Mouse (Mus musculus) cerebellum, adult 9-10 months (tissue): ENCODE measurements at regions not wholly inside any gene's neighbourhood (a gene's known extent, or its start where the extent isn't known, plus 50 kb on each side); places are given as distances from the start of the nearest gene placed in this dataset.

ENCODE experiments used
- DNase-seq: peaks from one replicate; pipeline ENCODE4 v3.0.0; 2022

DNA sequence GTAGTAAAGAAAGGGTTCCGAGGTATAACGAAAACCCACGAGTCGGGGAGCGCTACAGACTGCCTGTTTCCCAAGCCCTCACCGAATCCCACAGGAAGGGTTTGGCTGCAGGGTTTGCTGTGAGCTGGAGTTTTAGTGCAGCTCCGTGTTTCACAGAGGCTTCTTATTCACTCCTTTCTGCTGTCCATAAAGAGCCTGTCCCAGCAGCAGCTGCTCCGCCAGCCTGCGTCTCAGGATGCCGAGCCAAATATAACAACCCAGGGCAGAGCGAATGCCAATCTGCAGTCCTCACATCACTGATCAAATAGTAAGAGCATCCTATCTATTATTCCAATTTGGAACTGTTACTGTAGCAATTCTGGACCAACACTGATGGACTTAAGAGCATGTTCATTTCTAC lies 110.7 kb upstream of the Mpp6 start:
- no peak for DNase-seq

DNA sequence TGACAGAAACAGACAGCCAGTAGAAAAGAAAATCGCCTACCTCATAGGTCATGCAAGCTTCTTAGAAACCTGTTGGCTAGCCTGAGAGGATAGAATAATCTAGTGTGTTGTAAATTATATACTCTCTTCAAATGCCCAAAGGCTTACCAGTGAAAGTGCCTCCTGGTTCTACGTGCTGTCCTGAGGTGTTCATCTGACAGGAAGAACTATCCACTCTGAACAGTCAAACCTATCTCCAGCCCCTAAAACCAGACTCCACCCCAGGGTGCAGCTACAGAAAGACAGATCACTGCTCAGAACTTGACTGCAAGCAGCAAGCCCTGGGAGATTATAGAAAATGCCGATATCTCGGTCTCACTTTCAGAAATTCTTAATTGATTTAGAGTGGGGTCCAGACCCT lies 102.0 kb upstream of the Mpp6 start:
- DNase-seq = no peak

DNA sequence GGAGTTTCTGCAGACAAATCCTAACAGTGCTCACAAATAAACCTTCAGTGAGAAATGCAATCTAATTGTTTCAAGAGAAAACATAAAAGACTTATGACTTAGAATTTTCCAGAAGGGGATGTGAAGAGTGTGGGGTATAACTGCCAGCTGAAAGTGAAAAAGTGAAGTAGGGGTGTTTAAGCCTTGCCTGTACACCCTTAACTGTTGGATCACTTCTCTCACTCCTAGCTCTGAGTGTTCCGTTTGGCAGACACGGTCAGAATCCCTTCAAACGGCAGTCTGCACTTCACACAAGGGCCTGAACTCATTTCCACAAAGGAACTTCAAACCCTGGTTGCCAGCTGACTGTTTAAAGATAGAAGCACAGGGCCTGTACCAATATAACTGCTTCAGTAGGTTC lies 101.2 kb upstream of the Mpp6 start:
- no peak for DNase-seq

DNA sequence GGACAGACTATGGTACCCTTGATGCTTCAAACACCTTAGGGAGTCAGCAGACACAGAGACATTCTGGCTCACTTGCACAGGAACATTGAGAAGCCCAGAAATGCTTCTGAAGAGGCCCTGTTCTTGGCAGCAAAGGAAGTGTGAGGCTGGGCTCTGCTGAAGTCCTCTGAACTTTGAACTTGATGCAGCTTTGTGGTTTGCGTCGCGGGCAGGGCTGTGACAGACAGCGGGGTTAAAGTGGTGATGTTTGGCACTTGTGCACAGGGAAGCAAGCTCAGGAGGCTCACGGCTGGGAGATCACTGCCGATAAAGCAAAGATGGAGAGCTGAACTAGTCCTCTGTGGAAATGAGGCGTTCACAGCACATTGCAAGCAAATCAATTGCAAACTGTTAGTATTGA lies 100.7 kb upstream of the Mpp6 start:
- DNase-seq = no peak

DNA sequence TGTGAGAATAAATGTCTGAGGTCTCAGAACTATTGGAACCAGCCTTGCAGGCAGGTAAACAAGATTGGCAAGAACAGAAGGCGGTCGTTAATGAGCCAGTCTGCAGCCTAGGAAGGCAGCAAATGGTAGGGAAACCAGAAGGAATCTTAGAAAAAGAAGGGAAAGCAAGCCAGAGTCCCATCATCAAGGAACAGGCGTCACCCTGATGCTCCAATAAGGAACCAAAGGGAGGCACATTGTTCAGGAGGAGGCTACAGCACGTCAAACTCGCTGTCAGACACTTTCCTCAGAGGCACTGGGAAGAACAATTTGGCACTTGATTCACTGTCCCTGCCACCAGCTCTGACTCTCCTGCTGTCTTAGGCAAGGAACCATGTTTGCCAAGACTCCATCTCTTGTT lies 100.2 kb upstream of the Mpp6 start:
- no peak for DNase-seq

DNA sequence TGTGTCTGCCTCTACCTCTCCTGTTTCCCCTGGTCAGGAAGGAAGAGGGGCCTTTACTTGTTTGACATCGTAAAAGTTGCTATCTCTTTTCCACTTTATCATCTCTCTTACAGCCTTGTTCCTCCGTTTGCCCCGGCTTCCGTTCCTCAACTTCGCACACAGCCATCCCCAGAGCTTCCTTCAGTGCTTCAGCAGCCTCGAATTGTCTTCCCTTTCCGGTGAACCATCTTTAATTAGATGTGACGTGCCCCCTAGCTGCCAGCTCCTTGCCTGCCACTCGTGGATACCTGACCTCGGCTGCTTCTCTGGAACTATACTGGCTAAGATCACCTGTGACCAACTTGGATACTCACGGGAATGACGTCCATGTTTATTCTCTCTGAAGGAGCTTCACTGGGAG lies 99.0 kb upstream of the Mpp6 start:
- DNase-seq = no peak

DNA sequence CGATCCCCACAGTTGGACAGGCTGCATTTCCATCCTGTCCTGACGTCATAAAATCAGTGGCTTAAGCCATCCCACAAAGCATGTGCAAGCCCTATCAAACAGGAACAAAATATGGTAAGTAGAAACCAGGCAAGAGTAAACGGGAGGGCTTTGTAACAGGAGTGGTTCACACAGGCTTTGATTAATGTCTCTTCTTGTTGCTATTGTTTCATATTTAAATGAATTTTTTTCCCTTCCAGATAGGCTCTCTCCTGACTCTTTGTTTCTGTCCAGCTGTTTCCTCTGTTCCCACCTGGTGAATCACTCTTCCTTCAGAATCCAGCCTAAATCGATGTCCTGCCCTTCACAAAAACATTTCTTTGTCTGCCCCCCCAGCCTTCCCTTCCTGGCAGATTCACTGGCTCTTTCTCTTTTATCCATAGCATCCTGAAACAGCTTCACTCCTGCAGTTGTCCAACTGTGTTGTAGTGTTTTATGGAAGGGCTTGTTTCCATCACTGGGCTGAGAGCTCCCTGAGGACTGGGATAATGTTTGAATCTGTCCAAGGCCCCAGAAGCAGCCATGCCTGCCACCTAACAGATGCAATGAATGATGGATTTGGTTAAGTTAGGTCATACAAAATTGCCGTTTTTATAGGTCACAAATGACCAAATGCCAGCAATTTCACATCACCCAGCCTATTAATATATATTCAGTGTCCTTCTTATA lies 98.1 kb upstream of the Mpp6 start:
- DNase-seq = no peak

DNA sequence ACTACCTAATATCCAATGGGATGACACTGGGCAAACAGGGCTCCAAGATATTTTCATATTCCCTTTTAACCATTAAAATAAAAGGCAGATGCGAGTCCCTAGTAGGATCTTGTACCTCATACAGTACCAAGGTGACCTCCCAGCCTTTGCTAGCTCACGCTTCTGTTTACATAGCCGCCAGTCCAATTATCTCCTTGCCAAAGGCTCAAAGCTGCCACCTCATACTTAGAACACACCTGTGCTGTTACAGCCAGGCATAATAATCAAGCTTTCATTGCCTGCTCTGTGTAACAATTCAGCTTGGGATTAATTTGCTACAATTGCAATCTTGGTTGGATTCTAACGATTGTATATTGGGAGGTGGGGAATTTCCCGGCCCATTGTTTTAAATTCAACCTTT lies 97.0 kb upstream of the Mpp6 start:
- no peak for DNase-seq

DNA sequence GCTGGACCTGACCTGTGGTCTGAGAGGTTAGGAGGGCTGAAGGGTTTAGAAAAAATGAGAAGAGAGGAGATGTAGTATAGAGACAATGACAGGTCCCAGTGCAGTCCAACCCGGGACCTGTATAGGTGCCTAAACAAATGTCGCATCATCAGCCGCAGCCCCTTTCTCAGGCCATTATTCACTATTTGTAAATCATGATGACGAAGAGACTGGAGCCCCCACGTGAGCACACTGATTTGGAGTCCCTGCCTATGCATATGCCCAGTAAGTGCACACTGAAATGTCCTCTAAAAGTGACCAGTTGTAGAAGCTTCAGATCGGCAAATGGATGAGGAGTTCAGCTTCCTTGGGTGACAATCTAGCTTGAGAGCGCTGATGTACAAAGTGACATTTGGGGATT lies 96.2 kb upstream of the Mpp6 start:
- DNase-seq = no peak

DNA sequence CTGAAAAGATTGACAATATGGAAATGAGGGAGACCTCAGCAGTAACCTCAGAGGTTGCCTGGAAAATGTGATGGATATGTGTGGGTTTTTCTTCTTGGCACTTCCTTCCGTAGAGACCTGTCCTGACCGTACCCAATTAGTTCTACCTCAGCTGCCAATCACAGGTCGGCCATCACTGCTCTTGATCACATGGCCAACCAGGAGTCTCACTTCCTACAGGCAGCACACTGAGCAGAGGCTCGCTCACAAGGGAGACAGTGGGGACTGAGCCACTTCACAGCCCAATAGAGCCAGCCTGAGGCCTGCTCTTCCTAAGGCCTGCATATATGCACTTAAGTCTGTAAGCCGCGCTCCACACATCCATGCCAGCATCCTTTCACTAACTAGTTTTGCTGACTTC lies 82.1 kb upstream of the Mpp6 start:
- DNase-seq = no peak

DNA sequence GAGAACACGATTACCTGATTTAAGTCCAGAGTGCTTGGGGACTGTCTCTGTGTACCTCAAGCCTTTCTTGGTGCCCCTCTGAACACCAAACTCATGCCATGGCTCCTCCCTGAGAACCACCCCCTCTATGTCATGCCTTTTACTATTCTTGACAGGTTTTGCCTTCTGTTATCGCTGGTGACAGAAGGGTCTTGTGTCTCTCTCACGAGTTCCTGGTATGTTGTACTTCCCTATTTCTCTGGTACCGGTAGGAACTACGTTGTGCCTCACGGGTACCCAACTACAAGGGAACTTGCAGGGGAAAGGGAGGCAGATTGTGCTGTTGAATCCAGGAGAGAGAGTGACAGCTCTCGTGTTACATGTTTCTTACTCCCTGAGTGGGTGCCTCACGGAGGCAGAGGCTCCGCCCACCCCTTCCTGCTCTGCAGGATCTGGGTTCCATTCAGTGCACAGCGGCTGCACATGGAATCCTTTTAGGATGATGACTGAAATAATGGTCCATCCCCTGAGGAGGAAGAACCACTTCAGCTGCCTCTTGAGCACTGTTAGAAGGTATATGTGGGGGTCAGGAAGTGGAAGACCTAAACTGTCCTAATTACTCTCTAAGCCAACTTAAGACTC lies 80.0 kb upstream of the Mpp6 start:
- no peak for DNase-seq

DNA sequence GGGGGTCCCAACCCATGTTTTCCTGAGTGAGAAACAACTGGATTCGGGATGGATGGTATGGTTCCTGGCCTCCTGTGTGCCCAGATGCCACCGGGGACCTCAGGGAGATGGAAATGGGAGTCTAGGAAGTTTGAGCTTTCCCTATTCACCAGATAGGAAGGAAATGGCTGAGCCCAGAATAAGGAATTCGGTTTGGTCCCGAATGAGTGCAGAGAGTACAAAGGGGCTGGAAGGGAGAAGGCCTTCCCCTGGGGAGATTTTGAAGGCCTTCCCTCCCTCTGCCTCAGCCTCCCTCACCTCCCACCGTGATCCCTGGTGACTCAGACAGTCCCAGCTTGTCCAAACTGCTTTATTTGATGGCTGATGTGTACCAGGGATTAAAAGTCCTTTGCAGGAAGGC lies 78.7 kb upstream of the Mpp6 start:
- DNase-seq = no peak

DNA sequence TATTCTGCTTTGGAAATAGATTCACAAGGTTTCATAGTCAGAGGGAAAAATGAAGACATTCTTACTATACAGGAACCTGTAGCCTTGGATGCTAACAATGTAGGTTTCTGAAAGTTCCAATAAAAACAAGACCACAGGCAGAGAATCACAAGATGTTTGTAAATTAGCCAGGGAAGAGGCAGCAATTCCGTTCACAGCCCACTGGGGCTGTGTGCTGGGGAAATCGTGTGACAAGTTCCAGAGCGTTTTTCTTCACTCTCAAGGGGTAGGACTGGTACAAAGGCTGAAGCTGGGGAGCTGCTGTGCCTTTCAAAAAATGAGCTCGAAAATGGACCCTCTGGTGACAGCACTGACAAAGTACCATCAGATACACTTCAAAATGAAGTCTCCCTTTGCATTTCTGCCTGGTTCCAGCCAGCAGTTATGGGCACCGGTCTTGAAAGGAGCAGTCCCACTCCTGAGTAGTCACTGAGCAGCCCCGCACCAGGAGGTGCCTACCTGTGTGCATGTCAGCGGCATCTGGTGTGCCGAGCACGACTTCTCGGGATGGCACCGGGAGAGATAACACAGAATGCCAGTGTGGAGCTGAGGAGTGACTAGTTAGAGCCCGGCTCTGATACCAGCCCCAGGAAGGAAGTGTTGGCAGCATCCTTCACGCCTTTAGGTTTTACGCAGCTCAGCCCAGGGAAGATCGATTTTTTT lies 77.0 kb upstream of the Mpp6 start:
- no peak for DNase-seq

DNA sequence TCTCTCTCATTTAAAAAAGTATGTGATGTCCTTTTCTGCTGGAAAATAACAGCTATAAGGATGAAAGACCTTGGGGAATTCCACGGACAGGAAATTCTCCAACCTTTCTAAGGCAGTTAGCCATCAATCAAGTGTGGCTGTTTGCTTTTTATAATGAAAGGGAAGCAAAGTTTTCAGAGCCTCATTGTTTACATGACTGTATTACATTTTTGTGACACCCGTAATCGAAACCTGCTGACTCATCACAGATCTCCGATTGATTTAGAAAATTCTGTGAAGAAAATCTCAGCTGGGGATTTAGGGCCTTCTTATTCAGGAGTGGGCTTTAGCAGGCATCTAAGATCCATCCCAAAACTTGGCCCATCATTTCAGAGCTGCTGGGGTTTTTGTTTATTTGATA lies 72.4 kb upstream of the Mpp6 start:
- DNase-seq = no peak

DNA sequence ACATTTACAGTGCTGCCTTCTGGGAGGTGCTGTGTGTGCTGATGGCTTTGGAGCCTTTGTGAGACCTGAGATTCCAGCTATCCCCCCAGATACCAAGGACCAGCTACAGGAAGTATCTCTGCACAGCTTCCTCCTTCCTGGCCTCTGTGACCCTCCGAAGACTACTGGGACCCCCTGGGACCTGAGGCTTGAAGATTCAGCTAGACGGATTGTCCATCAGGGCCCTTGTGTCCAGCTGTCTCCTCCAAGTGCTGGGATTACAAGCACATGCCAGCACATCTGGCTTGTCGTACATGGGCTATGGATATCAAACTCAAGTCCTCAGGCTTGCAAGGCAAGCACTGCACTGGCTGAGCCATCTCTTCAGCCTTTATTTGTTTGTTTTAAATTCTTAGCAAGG lies 71.7 kb upstream of the Mpp6 start:
- no peak for DNase-seq

DNA sequence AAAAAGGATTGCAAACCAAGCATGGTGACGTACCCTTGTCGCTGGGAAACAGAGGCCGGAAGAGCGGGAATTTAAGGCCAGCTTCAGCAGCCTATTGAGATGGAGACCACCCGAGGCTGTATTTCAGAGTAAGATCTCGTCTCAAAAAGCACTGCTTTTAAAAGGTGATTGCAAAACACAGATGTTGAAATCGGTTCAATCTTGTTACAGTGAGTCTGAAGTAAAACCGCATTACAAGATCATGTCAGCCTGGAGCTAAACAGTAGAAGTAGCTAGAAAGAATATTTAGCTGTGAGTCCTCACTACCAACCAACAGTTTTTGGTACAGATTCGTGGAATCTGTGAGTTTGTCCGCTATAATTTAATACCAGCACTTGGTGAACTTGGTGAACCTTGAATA lies 69.0 kb upstream of the Mpp6 start:
- no peak for DNase-seq

DNA sequence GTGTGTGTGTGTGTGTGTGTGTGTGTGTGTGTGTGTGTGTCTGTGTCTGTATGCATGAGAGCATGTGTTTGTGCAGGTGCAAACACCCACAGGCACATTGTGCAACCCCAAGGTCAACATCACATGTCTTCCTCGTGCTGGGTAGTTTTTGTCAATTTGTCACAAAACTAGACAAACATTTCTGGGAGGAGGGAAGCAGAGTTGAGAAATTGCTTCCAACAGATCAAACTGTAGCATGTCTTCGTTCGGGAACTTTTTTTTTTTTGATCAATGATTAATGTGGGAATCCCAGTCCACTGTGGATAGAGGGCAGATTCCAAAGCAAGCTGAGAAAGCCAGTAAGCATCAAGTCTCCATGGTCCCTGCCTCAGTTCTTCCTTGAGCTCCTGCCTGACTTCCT lies 67.9 kb upstream of the Mpp6 start:
- no peak for DNase-seq

DNA sequence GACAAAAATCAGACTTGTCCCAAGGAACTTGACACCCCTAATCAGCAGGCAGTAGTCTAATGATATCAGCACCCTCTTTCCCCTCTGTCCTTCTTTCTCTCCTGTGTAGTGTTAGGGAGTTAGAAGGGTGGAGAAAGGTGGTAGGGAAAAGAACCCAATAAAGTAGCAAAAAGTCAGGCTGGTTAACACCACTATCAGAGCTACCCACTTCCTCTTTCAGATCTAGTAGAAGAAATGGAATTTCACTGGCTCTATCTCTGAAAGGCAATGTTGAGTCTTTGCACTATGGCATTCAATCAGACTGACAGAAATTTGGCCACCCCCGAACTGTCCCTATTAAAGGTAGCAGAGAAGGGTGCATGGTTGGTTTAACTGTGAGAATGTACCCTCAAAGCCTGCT lies 65.9 kb upstream of the Mpp6 start:
- no peak for DNase-seq

DNA sequence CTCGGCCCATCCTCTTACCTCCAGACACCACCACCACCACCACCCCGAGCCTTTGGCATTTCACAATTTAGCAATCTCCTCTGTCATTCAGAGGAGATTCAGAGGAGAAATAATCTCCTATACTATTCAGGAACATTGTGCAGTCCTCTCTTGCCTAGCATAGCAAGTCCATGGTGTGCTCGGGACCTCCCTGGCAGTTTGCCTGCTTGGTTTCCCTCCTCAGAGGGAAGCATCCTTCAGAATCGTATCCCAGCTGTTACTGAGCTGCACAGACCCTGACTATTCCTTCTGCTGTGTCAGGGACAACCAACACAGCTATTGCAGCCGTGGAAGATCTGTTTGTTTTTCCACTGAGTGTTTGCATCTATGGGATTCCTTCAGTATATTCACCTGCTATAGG lies 63.3 kb upstream of the Mpp6 start:
- no peak for DNase-seq

DNA sequence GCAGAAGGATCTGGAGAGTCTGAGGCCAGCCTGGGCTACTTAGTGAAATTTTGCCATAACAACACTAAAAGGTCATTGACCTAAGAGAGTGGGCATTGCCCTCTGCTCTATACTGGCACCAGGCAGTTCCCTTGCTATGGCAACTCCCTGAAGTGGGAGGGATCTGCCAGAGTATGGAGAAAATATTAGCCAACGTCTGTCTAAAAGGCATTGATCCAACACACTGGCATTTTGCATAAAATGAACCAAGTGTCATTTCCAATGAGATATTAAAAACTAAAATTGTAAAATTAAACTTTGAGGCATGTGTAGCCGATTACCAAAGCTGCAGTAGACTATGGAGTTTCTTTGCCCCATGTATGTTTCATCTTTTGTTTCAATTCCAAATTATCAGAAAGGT lies 57.6 kb upstream of the Mpp6 start:
- no peak for DNase-seq

DNA sequence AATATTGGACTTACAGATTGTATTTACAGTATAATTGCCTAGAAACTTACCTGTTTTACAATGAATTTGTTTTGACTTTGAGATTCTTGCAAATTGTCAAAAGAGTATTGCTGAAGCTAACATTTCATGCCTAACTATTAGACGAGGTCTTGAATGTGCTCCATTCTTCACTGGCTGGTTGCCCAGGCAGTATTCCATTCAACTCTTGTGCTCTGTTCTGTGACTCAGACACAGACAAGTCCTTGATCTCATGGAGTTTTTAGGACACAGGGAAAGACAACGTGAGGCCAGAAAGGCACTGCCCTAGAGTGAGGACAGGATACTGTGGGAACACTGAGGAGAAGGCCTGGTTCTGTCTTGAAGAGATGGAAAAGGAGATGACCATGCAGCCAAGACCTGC lies 57.0 kb upstream of the Mpp6 start:
- DNase-seq = no peak

DNA sequence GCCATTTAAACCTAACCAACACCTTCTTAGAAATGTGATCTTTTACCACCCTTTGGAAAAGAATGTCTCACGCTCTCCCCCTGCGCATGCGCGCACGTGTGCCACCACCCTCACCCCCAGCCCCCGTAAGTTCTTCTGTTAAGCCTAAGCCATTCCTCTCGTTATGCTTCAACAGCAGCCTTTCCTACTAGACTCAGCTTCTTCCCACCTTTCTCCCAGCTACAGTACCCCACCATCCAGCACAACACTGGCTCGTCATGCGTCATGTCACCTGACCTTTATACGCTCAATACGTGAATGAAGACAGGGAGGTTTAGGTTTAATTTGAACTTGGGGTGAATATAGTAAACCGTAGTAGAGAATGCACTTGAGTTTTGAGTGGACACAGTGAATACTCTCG lies 55.8 kb upstream of the Mpp6 start:
- DNase-seq = no peak

DNA sequence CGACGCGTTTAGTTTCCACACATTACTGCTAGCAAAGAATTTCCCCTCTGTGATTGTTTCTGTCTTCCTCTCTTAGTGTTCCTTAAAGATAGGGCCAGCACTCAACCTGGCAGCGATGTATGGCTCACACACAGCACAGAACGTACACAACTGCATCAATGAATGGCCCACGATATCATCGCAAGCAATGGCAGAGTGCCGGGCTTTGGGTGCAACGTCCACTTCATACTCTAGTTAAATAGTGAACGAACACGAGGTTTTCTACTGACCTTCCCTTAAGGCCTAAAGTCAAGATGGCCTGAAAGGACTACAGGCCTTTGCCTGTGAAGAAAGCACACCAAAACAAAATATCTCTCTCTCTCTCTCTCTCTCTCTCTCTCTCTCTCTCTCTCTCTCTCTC lies 51.4 kb upstream of the Mpp6 start:
- DNase-seq = no peak

DNA sequence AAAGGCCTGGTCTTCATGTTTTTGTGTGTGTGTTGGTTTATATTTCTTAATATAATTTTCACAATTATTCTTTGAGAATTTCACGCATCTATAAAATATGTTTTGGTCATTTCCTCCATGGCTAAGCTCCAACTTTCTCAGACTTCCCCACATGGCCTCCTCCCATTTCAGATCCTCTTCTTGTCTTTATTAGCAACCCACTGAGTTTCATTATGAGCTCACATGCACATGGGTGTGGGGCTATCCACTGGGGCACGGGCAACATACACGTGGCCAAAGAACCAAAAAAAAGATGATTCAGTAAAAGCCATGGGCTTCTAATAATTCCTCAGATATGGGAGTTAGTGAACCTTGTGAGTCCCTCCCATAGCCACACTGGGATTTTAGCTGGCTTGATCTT lies 50.1 kb upstream of the Mpp6 start:
- DNase-seq = no peak
